Mouse (Mus musculus) MEL (cell line): ENCODE results near the gene Btbd3. TPM values are rescaled to one million over a fixed set of nuclear protein-coding genes. Genes with fewer than 3 reads are reported as not detected.

Experiments used
- DNase-seq: peaks from one replicate; pipeline ENCODE4 v3.0.0; 2011; ENCODE audit warnings: low read depth, low spot score
- H3K27ac ChIP-seq: 2 replicates; pipeline ENCODE4 v1.5.1; 2012; ENCODE audit warnings: low read depth, mild to moderate bottlenecking, control low read depth, low read length, moderate library complexity; ENCODE audit not compliant: control insufficient read depth
- H3K27me3 ChIP-seq, 2 experiments: fragments of 150-350 bp in 1 of 2; sonication (generic) in 1 of 2; 2 replicates each; pipeline ENCODE4 v1.6.1; 2012; ENCODE audit warnings: low read length in 2 of 2, mild to moderate bottlenecking in 2 of 2, improper control_type of control experiment in 1 of 2, moderate library complexity in 1 of 2; ENCODE audit not compliant: insufficient read depth in 2 of 2, control insufficient read depth in 1 of 2
- H3K36me3 ChIP-seq, 2 experiments: 2 replicates each; pipeline ENCODE4 v1.6.1; 2012 to 2014; ENCODE audit warnings: low read length in 2 of 2, improper control_type of control experiment in 1 of 2, inconsistent platforms in 1 of 2, mild to moderate bottlenecking in 1 of 2; ENCODE audit not compliant: insufficient read depth in 2 of 2, control insufficient read depth in 1 of 2
- H3K4me1 ChIP-seq, 2 experiments: fragments of 150-350 bp in 1 of 2; sonication (generic) in 1 of 2; 2 replicates each; pipeline ENCODE4 v1.6.1; 2012; ENCODE audit warnings: low read length in 2 of 2, improper control_type of control experiment in 1 of 2, mild to moderate bottlenecking in 1 of 2; ENCODE audit not compliant: insufficient read depth in 2 of 2, control insufficient read depth in 1 of 2
- H3K4me3 ChIP-seq, 2 experiments: fragments of 150-350 bp in 1 of 2; sonication (generic) in 1 of 2; 2 replicates each; pipeline ENCODE4 v1.5.1; 2012; ENCODE audit warnings: low read depth in 2 of 2, low read length in 2 of 2, mild to moderate bottlenecking in 2 of 2, moderate library complexity in 2 of 2, control low read depth in 1 of 2, improper control_type of control experiment in 1 of 2; ENCODE audit not compliant: control insufficient read depth in 1 of 2, insufficient read depth in 1 of 2
- H3K79me2 ChIP-seq: 2 replicates; pipeline ENCODE4 v1.6.1; 2012; ENCODE audit warnings: mild to moderate bottlenecking, low read length, moderate library complexity; ENCODE audit not compliant: control insufficient read depth, poor library complexity, insufficient read depth
- H3K9ac ChIP-seq: 2 replicates; pipeline ENCODE4 v1.6.1; 2012; ENCODE audit warnings: low read depth, mild to moderate bottlenecking, control low read depth, low read length, moderate library complexity; ENCODE audit not compliant: control insufficient read depth, poor library complexity, severe bottlenecking
- H3K9me3 ChIP-seq: fragments of 150-350 bp; sonication (generic); replicated peaks from 2 replicates; pipeline ENCODE4 v1.6.1; 2012; ENCODE audit warnings: mild to moderate bottlenecking, low read length, improper control_type of control experiment, moderate library complexity; ENCODE audit not compliant: insufficient read depth
- BHLHE40 ChIP-seq: IDR thresholded peaks from 2 replicates; pipeline ENCODE4 v1.6.1; 2012; ENCODE audit warnings: low read depth, mild to moderate bottlenecking, inconsistent platforms, low read length, improper control_type of control experiment, borderline replicate concordance
- CHD2 ChIP-seq: IDR thresholded peaks from 2 replicates; pipeline ENCODE4 v1.6.1; 2011; ENCODE audit warnings: low read length, improper control_type of control experiment
- CTCF ChIP-seq, 3 experiments: IDR thresholded peaks in 2 of 3; conservative IDR thresholded peaks in 1 of 3; 2 replicates each; pipeline ENCODE4 v1.5.1; 2011 to 2012; ENCODE audit warnings: low read length in 3 of 3, low read depth in 2 of 3, mild to moderate bottlenecking in 2 of 3, improper control_type of control experiment in 1 of 3, inconsistent platforms in 1 of 3, mixed read lengths in 1 of 3, moderate library complexity in 1 of 3; ENCODE audit not compliant: control insufficient read depth in 1 of 3, insufficient read depth in 1 of 3, poor library complexity in 1 of 3, severe bottlenecking in 1 of 3
- E2F4 ChIP-seq: IDR thresholded peaks from 2 replicates; pipeline ENCODE4 v1.6.1; 2011; ENCODE audit warnings: low read depth, low read length, improper control_type of control experiment, borderline replicate concordance
- GABPA ChIP-seq: IDR thresholded peaks from 2 replicates; pipeline ENCODE4 v1.6.1; 2012; ENCODE audit warnings: low read depth, mild to moderate bottlenecking, inconsistent platforms, low read length, improper control_type of control experiment, moderate library complexity
- GATA1 ChIP-seq: IDR thresholded peaks from 2 replicates; pipeline ENCODE4 v1.6.1; 2011; ENCODE audit warnings: low read depth, low read length, improper control_type of control experiment
- JUND ChIP-seq: IDR thresholded peaks from 2 replicates; pipeline ENCODE4 v1.6.1; 2011; ENCODE audit warnings: low read depth, mild to moderate bottlenecking, improper control_type of control experiment, low read length
- MAFK ChIP-seq: IDR thresholded peaks from 2 replicates; pipeline ENCODE4 v1.6.1; 2011; ENCODE audit warnings: low read depth, mild to moderate bottlenecking, low read length, improper control_type of control experiment, borderline replicate concordance
- MAX ChIP-seq: IDR thresholded peaks from 2 replicates; pipeline ENCODE4 v1.6.1; 2011; ENCODE audit warnings: low read length, improper control_type of control experiment
- MEF2A ChIP-seq: IDR thresholded peaks from 2 replicates; pipeline ENCODE4 v1.6.1; 2014; ENCODE audit warnings: low read depth, mild to moderate bottlenecking, inconsistent platforms, low read length, improper control_type of control experiment; ENCODE audit not compliant: poor library complexity, insufficient replicate concordance, severe bottlenecking; ENCODE audit errors: extremely low read depth
- MXI1 ChIP-seq: IDR thresholded peaks from 2 replicates; pipeline ENCODE4 v1.6.1; 2011; ENCODE audit warnings: mild to moderate bottlenecking, low read depth, low read length, improper control_type of control experiment
- MYB ChIP-seq: IDR thresholded peaks from 2 replicates; pipeline ENCODE4 v1.6.1; 2011; ENCODE audit warnings: mild to moderate bottlenecking, low read depth, low read length, improper control_type of control experiment
- MYC ChIP-seq: IDR thresholded peaks from 2 replicates; pipeline ENCODE4 v1.6.1; 2011; ENCODE audit warnings: low read depth, mild to moderate bottlenecking, low read length, improper control_type of control experiment, moderate library complexity
- NRF1 ChIP-seq: IDR thresholded peaks from 2 replicates; pipeline ENCODE4 v1.6.1; 2014; ENCODE audit warnings: low read depth, mild to moderate bottlenecking, inconsistent platforms, low read length, improper control_type of control experiment, moderate library complexity; ENCODE audit not compliant: poor library complexity, insufficient read depth, severe bottlenecking
- POLR2AphosphoS5 ChIP-seq: IDR thresholded peaks from 2 replicates; pipeline ENCODE4 v1.6.1; 2012; ENCODE audit warnings: low read depth, borderline replicate concordance, mild to moderate bottlenecking, inconsistent platforms, low read length, moderate library complexity, mixed read lengths
- RAD21 ChIP-seq: IDR thresholded peaks from 2 replicates; pipeline ENCODE4 v1.6.1; 2011; ENCODE audit warnings: mild to moderate bottlenecking, low read depth, low read length, improper control_type of control experiment
- RCOR1 ChIP-seq: IDR thresholded peaks from 2 replicates; pipeline ENCODE4 v1.6.1; 2012; ENCODE audit warnings: low read depth, mild to moderate bottlenecking, inconsistent platforms, low read length, improper control_type of control experiment
- SMC3 ChIP-seq: IDR thresholded peaks from 2 replicates; pipeline ENCODE4 v1.6.1; 2011; ENCODE audit warnings: low read depth, low read length, improper control_type of control experiment
- TAL1 ChIP-seq: IDR thresholded peaks from 2 replicates; pipeline ENCODE4 v1.6.1; 2012; ENCODE audit warnings: mild to moderate bottlenecking, inconsistent platforms, low read length, moderate library complexity, mixed read lengths
- TBP ChIP-seq: IDR thresholded peaks from 2 replicates; pipeline ENCODE4 v1.8.0; 2011; ENCODE audit warnings: low read depth, low read length, improper control_type of control experiment
- USF1 ChIP-seq: IDR thresholded peaks from 2 replicates; pipeline ENCODE4 v1.6.1; 2014; ENCODE audit warnings: low read depth, mild to moderate bottlenecking, inconsistent platforms, low read length, improper control_type of control experiment, moderate library complexity
- USF2 ChIP-seq, 2 experiments: IDR thresholded peaks; 2 replicates each; pipeline ENCODE4 v1.6.1; 2011 to 2012; ENCODE audit warnings: improper control_type of control experiment in 2 of 2, low read length in 2 of 2, borderline replicate concordance in 1 of 2, inconsistent platforms in 1 of 2, low read depth in 1 of 2, mild to moderate bottlenecking in 1 of 2; ENCODE audit not compliant: insufficient read depth in 1 of 2
- ZC3H11A ChIP-seq: IDR thresholded peaks from 2 replicates; pipeline ENCODE4 v1.6.1; 2012; ENCODE audit warnings: low read depth, mild to moderate bottlenecking, inconsistent platforms, low read length, improper control_type of control experiment
- ZKSCAN1 ChIP-seq: IDR thresholded peaks from 2 replicates; pipeline ENCODE4 v1.6.1; 2012; ENCODE audit warnings: low read depth, mild to moderate bottlenecking, inconsistent platforms, low read length, improper control_type of control experiment, moderate library complexity
- ZMIZ1 ChIP-seq: IDR thresholded peaks from 2 replicates; pipeline ENCODE4 v1.6.1; 2012; ENCODE audit warnings: low read depth, mild to moderate bottlenecking, inconsistent platforms, low read length, improper control_type of control experiment, moderate library complexity
- ZNF384 ChIP-seq: IDR thresholded peaks from 2 replicates; pipeline ENCODE4 v1.6.1; 2012; ENCODE audit warnings: low read depth, mild to moderate bottlenecking, inconsistent platforms, low read length, improper control_type of control experiment
- polyA plus RNA-seq, 2 experiments: library from polyadenylated mRNA; stranded (reverse) in 1 of 2; unstranded in 1 of 2; fragments of >175 nt in 1 of 2; fragments of >200 nt in 1 of 2; gene quantifications; 2 replicates each; pipeline versions ENCODE4 v1.2.1 to v1.2.4; 2012; ENCODE audit warnings: low replicate concordance in 2 of 2, low read depth in 1 of 2; ENCODE audit not compliant: insufficient read length in 2 of 2, insufficient read depth in 1 of 2, missing spikeins in 1 of 2
- total RNA-seq: library from RNA; depleted of rRNA; stranded (reverse); fragments of 300-350 nt; gene quantifications from 2 replicates; pipeline ENCODE4 v1.2.3, GENCODE M21; 2012

Btbd3 gene
- total and polyA plus RNA-seq, 3 experiments: not detected

DNA sequence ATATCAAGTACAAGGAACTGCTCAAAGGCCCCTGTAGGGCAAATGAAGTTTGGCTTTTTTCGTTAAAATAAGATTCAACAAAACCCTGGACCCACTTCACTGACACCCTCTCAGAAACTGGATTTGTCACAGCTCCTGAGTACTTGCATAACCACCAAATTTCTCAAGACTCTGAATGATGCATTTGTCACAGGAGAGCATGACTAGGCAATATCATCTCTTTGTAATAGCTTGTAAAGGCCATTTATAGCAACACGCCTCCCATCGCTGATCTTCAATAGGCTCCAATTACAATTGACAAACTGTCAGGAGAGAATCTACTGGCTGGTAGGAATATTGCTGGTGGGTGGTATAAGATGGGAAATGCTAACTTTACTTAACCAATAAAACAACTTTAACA, 283.3 kb downstream of the Btbd3 start:
- Histone ChIP-seq H3K4me1 (no peaks in the 10 kb centered on the region), H3K27ac (no peak overlapping the region), H3K36me3 (no peaks in the 10 kb centered on the region), H3K9ac (no peak overlapping the region), H3K9me3 (no peaks in the 10 kb centered on the region), H3K4me3 (no peak overlapping the region), H3K79me2 (no peaks in the 10 kb centered on the region), H3K27me3 (no peaks in the 10 kb centered on the region)
- no peak for TF ChIP-seq MAFK
- no peak for TF ChIP-seq RCOR1
- no peak for TF ChIP-seq GABPA
- TF ChIP-seq MYC: no peak
- no peak for TF ChIP-seq ZC3H11A
- no peak for TF ChIP-seq CHD2
- TF ChIP-seq TBP: no peak
- no peak for TF ChIP-seq ZMIZ1
- TF ChIP-seq RAD21: no peak
- no peak for TF ChIP-seq BHLHE40
- no peak for TF ChIP-seq USF1
- TF ChIP-seq CTCF (IDR thresholded peaks at IDR 0.05 in 2 of 3, conservative IDR thresholded peaks at IDR 0.05 in 1 of 3; ENCODE audit: control insufficient read depth in 1 of 3, insufficient read depth in 1 of 3, low read depth in 2 of 3, low read length in 3 of 3, poor library complexity in 1 of 3, severe bottlenecking in 1 of 3): no peak
- TF ChIP-seq GATA1: no peak
- TF ChIP-seq MYB: no peak
- no peak for TF ChIP-seq E2F4
- no peak for DNase-seq

DNA sequence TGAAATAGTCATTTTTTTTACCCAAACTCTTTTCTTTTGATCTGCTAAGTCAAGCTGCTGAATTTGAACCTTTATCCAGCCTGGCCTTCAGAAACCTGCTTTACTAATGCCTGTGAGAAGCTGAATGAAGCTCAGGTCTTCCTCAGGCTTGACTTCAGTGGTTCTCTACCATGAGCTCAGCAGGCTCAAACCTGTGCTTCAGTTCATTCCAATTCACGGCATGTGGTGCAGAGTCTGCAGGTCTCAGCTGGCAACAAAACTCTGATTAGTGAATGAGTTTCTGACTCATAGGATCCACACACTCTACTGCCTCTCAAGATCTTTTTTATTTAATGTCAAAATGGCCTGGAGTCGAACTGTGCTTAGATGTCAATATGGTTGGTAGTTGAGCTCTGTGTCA, 292.6 kb downstream of the Btbd3 start:
- Histone ChIP-seq H3K27me3 (no peaks in the 10 kb centered on the region), H3K4me3 (no peak overlapping the region), H3K27ac (no peak overlapping the region), H3K9me3 (no peaks in the 10 kb centered on the region), H3K9ac (no peak overlapping the region), H3K36me3 (no peaks in the 10 kb centered on the region), H3K4me1 (no peaks in the 10 kb centered on the region), H3K79me2 (no peaks in the 10 kb centered on the region)
- no peak for TF ChIP-seq ZKSCAN1
- TF ChIP-seq MXI1: no peak
- no peak for TF ChIP-seq POLR2AphosphoS5
- no peak for TF ChIP-seq USF2 (IDR thresholded peaks at IDR 0.05; ENCODE audit: borderline replicate concordance in 1 of 2, insufficient read depth in 1 of 2, low read depth in 1 of 2, low read length in 2 of 2)
- TF ChIP-seq GABPA: no peak
- no peak for TF ChIP-seq SMC3
- TF ChIP-seq TAL1: no peak
- no peak for TF ChIP-seq JUND
- no peak for TF ChIP-seq ZC3H11A
- no peak for TF ChIP-seq ZNF384
- no peak for TF ChIP-seq NRF1
- TF ChIP-seq MYB: no peak
- TF ChIP-seq MEF2A: no peak
- TF ChIP-seq MAX: no peak
- no peak for DNase-seq
